Comparison of ENCODE assay signal across 35 mouse cellular contexts in genomic region chr10:118880776-118881175, GRCm38 (mm10).
"Had no signal": no experiment of that assay in that cellular context is flagged by ENCODE, and none has a peak within 500 bp of the region (broad histone marks: within the 10 kb centered on the region; RNA-seq: fewer than 3 reads in every experiment).

No protein-coding gene starts in this region.

- H3K27ac ChIP-seq: heart, embryonic 10.5 days; heart, embryonic 13.5 days; heart, embryonic 15.5 days; hindbrain, embryonic 10.5 days; hindbrain, embryonic 12.5 days; hindbrain, embryonic 13.5 days; hindbrain, embryonic 14.5 days; hindbrain, embryonic 15.5 days; hindbrain, postnatal 0 days; intestine, embryonic 15.5 days; kidney, embryonic 15.5 days; kidney, postnatal 0 days; layer of hippocampus, adult 2 months had no signal

- ATAC-seq: hindbrain, embryonic 16.5 days; hindbrain, postnatal 0 days; inflammation-experienced regulatory T-cells, adult 6 months; intestine, embryonic 15.5 days; intestine, embryonic 16.5 days; intestine, postnatal 0 days had no signal

- DNase-seq: heart, postnatal 10 days; heart, postnatal 14 days; heart, postnatal 36 days; heart, postnatal 4 days; kidney, adult 11 months; kidney, adult 18-20 months; kidney, adult 2 months; kidney, adult 8-10 months; kidney, adult 9 months; kidney, postnatal 10 days; kidney, postnatal 14 days; kidney, postnatal 25 days; kidney, postnatal 36 days; kidney, postnatal 4 days; layer of hippocampus, adult 9-11 months; layer of hippocampus, postnatal 36 days had no signal

- H3K27me3 ChIP-seq: heart, embryonic 12.5 days; heart, embryonic 13.5 days; heart, embryonic 15.5 days; hindbrain, embryonic 12.5 days; hindbrain, embryonic 13.5 days; hindbrain, embryonic 15.5 days; intestine, embryonic 15.5 days; kidney, embryonic 15.5 days had no signal

- H3K36me3 ChIP-seq: heart, embryonic 10.5 days; heart, embryonic 12.5 days; heart, embryonic 13.5 days; heart, embryonic 15.5 days; hindbrain, embryonic 10.5 days; hindbrain, embryonic 12.5 days; hindbrain, embryonic 13.5 days; hindbrain, embryonic 15.5 days; intestine, embryonic 15.5 days; kidney, embryonic 15.5 days had no signal

- H3K9me3 ChIP-seq: heart, embryonic 10.5 days; heart, embryonic 12.5 days; heart, embryonic 13.5 days; heart, embryonic 15.5 days; hindbrain, embryonic 10.5 days; hindbrain, embryonic 12.5 days; hindbrain, embryonic 13.5 days; hindbrain, embryonic 15.5 days; intestine, embryonic 15.5 days; kidney, embryonic 15.5 days had no signal

- H3K4me2 ChIP-seq: heart, embryonic 11.5 days; heart, embryonic 12.5 days; heart, embryonic 13.5 days; heart, embryonic 15.5 days; hindbrain, embryonic 12.5 days; hindbrain, embryonic 13.5 days; hindbrain, embryonic 14.5 days; hindbrain, embryonic 15.5 days; intestine, embryonic 15.5 days; kidney, embryonic 15.5 days had no signal

- H3K4me3 ChIP-seq: heart, embryonic 10.5 days; heart, embryonic 12.5 days; heart, embryonic 13.5 days; heart, embryonic 15.5 days; hindbrain, embryonic 10.5 days; hindbrain, embryonic 12.5 days; hindbrain, embryonic 13.5 days; hindbrain, embryonic 15.5 days; intestine, embryonic 15.5 days; kidney, embryonic 15.5 days; layer of hippocampus, adult 2 months had no signal

- H3K9ac ChIP-seq: heart, embryonic 12.5 days; heart, embryonic 13.5 days; heart, embryonic 15.5 days; hindbrain, embryonic 12.5 days; hindbrain, embryonic 13.5 days; hindbrain, embryonic 14.5 days; hindbrain, embryonic 15.5 days; intestine, embryonic 15.5 days; kidney, embryonic 15.5 days had no signal

- H3K4me1 ChIP-seq: heart, embryonic 10.5 days; heart, embryonic 12.5 days; heart, embryonic 13.5 days; heart, embryonic 15.5 days; hindbrain, embryonic 10.5 days; hindbrain, embryonic 12.5 days; hindbrain, embryonic 13.5 days; hindbrain, embryonic 15.5 days; intestine, embryonic 15.5 days; kidney, embryonic 15.5 days had no signal
